Mouse (Mus musculus) kidney, embryonic 15.5 days (tissue): ENCODE measurements around the gene Reps1. TPM values are rescaled to one million over a fixed set of nuclear protein-coding genes. Genes with fewer than 3 reads are reported as not detected.
A peak's percentile ranks its signal among the peaks of the same experiment; 100 is the strongest.
"Not testable (repeated sequence)": the region's sequence is repeated elsewhere in the genome, so short reads cannot be mapped to it uniquely, and the experiment has no call there.

ENCODE experiments used
- ATAC-seq: fragments of 200-750 bp; cut with Nextera tagmentation; replicated peaks from 2 replicates; pipeline ENCODE4 v1.8.0; 2017; ENCODE audit warnings: moderate TSS enrichment; ENCODE audit not compliant: low FRiP score
- H3K27ac ChIP-seq: fragments of 300-500 bp; sonication (generic); 2 replicates; pipeline ENCODE4 v1.5.1; 2015; ENCODE audit warnings: mild to moderate bottlenecking, inconsistent platforms
- H3K27me3 ChIP-seq: fragments of 300-500 bp; sonication (generic); 2 replicates; pipeline ENCODE4 v1.6.1; 2015; ENCODE audit warnings: inconsistent platforms
- H3K36me3 ChIP-seq: fragments of 300-500 bp; sonication (generic); 2 replicates; pipeline ENCODE4 v1.6.1; 2015; ENCODE audit warnings: inconsistent platforms
- H3K4me1 ChIP-seq: fragments of 300-500 bp; sonication (generic); 2 replicates; pipeline ENCODE4 v1.6.1; 2015; ENCODE audit warnings: inconsistent platforms
- H3K4me2 ChIP-seq: fragments of 300-500 bp; sonication (generic); 2 replicates; pipeline ENCODE4 v1.6.1; 2015; ENCODE audit warnings: moderate library complexity, mild to moderate bottlenecking, inconsistent platforms
- H3K4me3 ChIP-seq: fragments of 300-500 bp; sonication (generic); replicated peaks from 2 replicates; pipeline ENCODE4 v1.5.1; 2015; ENCODE audit warnings: mild to moderate bottlenecking, inconsistent platforms
- H3K9ac ChIP-seq: fragments of 300-500 bp; sonication (generic); 2 replicates; pipeline ENCODE4 v1.6.1; 2015; ENCODE audit warnings: mild to moderate bottlenecking, inconsistent platforms
- H3K9me3 ChIP-seq: fragments of 300-500 bp; sonication (generic); replicated peaks from 2 replicates; pipeline ENCODE4 v1.6.1; 2016; ENCODE audit warnings: inconsistent platforms
- WGBS: fragments of 180-500 bp; shearing (Covaris S2); methylation state at CpG from one replicate; pipeline ENCODE4 v1.1.7; 2015; ENCODE audit warnings: mixed read lengths; 5-methylcytosine and 5-hydroxymethylcytosine counted together
- polyA plus RNA-seq: library from polyadenylated mRNA; unstranded; fragments of >200 nt; fragmentation: Nextera tagmentation; extraction: Ambion mirVana; gene quantifications from 2 replicates; pipeline ENCODE4 v1.2.1, GENCODE M21; 2015

Reps1 gene
- polyA plus RNA-seq, 1 experiment from 2014 or later, result 15.3 TPM

- H3K27ac ChIP-seq, result no peak overlapping the region
- no peak for ATAC-seq
- H3K4me3 ChIP-seq, result no peak overlapping the region
- 59% methylated on average over 5 of the region's 5 CpGs for WGBS
- H3K9me3 ChIP-seq, result no peaks in the 10 kb centered on the region
- peaks cover 33% of the 10 kb centered on the region for H3K36me3 ChIP-seq
- H3K9ac ChIP-seq, result no peak overlapping the region
- no peaks in the 10 kb centered on the region for H3K4me1 ChIP-seq
- H3K4me2 ChIP-seq, result no peak overlapping the region
- H3K27me3 ChIP-seq, result no peaks in the 10 kb centered on the region
These were observed 51.8 kb downstream of the Reps1 start for GRCm38 (mm10) chr10:18107471-18107870.

GRCm38 (mm10) chr10:18110940-18111339, 55.3 kb downstream of the Reps1 start:
- Histone ChIP-seq H3K9ac (no peak overlapping the region), H3K27me3 (no peaks in the 10 kb centered on the region), H3K36me3 (peaks cover 30% of the 10 kb centered on the region), H3K4me1 (no peaks in the 10 kb centered on the region), H3K4me2 (no peak overlapping the region), H3K9me3 (no peaks in the 10 kb centered on the region), H3K4me3 (no peak overlapping the region), H3K27ac (no peak overlapping the region)
- ATAC-seq, result no peak

GRCm38 (mm10) chr10:18113473-18114093, 57.9 kb downstream of the Reps1 start:
- Histone ChIP-seq H3K36me3 (peaks cover 36% of the 10 kb centered on the region), H3K9me3 (no peaks in the 10 kb centered on the region), H3K27ac (no peak overlapping the region), H3K4me3 (no peak overlapping the region), H3K9ac (no peak overlapping the region), H3K27me3 (no peaks in the 10 kb centered on the region), H3K4me2 (no peak overlapping the region), H3K4me1 (no peaks in the 10 kb centered on the region)
- 82% methylated on average over 10 of the region's 10 CpGs for WGBS
- ATAC-seq, result no peak

GRCm38 (mm10) chr10:18118336-18118735, 62.7 kb downstream of the Reps1 start:
- H3K27ac ChIP-seq, result 0 out of 2 replicates have a peak overlapping the region, but pooled peaks have one; percentile 32
- no peak overlapping the region for H3K4me2 ChIP-seq
- peaks cover 78% of the 10 kb centered on the region for H3K36me3 ChIP-seq
- peak; percentile 81; the same call in 1 of the 2 replicates for ATAC-seq
- no peaks in the 10 kb centered on the region for H3K4me1 ChIP-seq
- no peak overlapping the region for H3K4me3 ChIP-seq
- WGBS, result 63% methylated on average over 8 of the region's 8 CpGs
- no peak overlapping the region for H3K9ac ChIP-seq
- H3K27me3 ChIP-seq, result no peaks in the 10 kb centered on the region
- no peaks in the 10 kb centered on the region for H3K9me3 ChIP-seq

- Histone ChIP-seq H3K4me3 (no peak overlapping the region), H3K36me3 (peaks cover 22% of the 10 kb centered on the region), H3K27ac (no peak overlapping the region), H3K27me3 (no peaks in the 10 kb centered on the region), H3K4me1 (peaks cover 4% of the 10 kb centered on the region; the same call in 1 of the 2 replicates), H3K9me3 (no peaks in the 10 kb centered on the region), H3K9ac (no peak overlapping the region), H3K4me2 (no peak overlapping the region)
- 93% methylated on average over 5 of the region's 5 CpGs for WGBS
- no peak for ATAC-seq
These were observed 74.6 kb downstream of the Reps1 start for GRCm38 (mm10) chr10:18130276-18130675.

GRCm38 (mm10) chr10:18131666-18132650, 76.3 kb downstream of the Reps1 start:
- peak overlapping the region; percentile 49 for H3K27ac ChIP-seq
- WGBS, result 82% methylated on average over 10 of the region's 10 CpGs
- ATAC-seq, result peak; percentile 64; the same call in 1 of the 2 replicates

GRCm38 (mm10) chr10:18138853-18139503, 83.3 kb downstream of the Reps1 start:
- not testable (repeated sequence) for ATAC-seq, H3K9ac ChIP-seq, H3K4me1 ChIP-seq, H3K27ac ChIP-seq, H3K36me3 ChIP-seq, H3K27me3 ChIP-seq, H3K9me3 ChIP-seq
- 79% methylated on average over 14 of the region's 26 CpGs for WGBS
- peak overlapping the region; percentile 32 for H3K4me3 ChIP-seq
- peak overlapping the region; percentile 38 for H3K4me2 ChIP-seq

More at GRCm38 (mm10) chr10:18131666-18132650, 76.3 kb downstream of the Reps1 start:
- Histone ChIP-seq H3K9me3 (no peaks in the 10 kb centered on the region), H3K36me3 (peaks cover 10% of the 10 kb centered on the region), H3K27me3 (no peaks in the 10 kb centered on the region), H3K4me1 (peaks cover 4% of the 10 kb centered on the region; the same call in 1 of the 2 replicates), H3K9ac (no peak overlapping the region), H3K4me3 (no peak overlapping the region), H3K4me2 (no peak overlapping the region)

- H3K4me1 ChIP-seq, result no peaks in the 10 kb centered on the region
- no peaks in the 10 kb centered on the region for H3K9me3 ChIP-seq
- peak overlapping the region; percentile 32 for H3K4me3 ChIP-seq
- peak overlapping the region; percentile 38 for H3K4me2 ChIP-seq
- 72% methylated on average over 5 of the region's 5 CpGs for WGBS
- no peak overlapping the region for H3K9ac ChIP-seq
- H3K36me3 ChIP-seq, result no peaks in the 10 kb centered on the region
- H3K27me3 ChIP-seq, result no peaks in the 10 kb centered on the region
- H3K27ac ChIP-seq, result no peak overlapping the region
- 0 out of 2 replicates have a peak, but pooled peaks have one; percentile 52 for ATAC-seq
These were observed 84.0 kb downstream of the Reps1 start for GRCm38 (mm10) chr10:18139615-18140014.

- H3K9ac ChIP-seq, result no peak overlapping the region
These were observed 85.7 kb downstream of the Reps1 start for GRCm38 (mm10) chr10:18141389-18141788.

GRCm38 (mm10) chr10:18142231-18142630, 86.6 kb downstream of the Reps1 start:
- 89% methylated on average over 6 of the region's 6 CpGs for WGBS
- Histone ChIP-seq H3K9me3 (no peaks in the 10 kb centered on the region), H3K9ac (no peak overlapping the region), H3K27ac (no peak overlapping the region), H3K4me1 (0 out of 2 replicates have a peak, but pooled peaks cover 1% of the 10 kb centered on the region), H3K27me3 (no peaks in the 10 kb centered on the region), H3K4me3 (no peak overlapping the region), H3K4me2 (no peak overlapping the region), H3K36me3 (no peaks in the 10 kb centered on the region)
- no peak for ATAC-seq

More at GRCm38 (mm10) chr10:18141389-18141788, 85.7 kb downstream of the Reps1 start:
- WGBS, result 87% methylated on average over 2 of the region's 2 CpGs
- H3K4me3 ChIP-seq, result no peak overlapping the region
- H3K36me3 ChIP-seq, result no peaks in the 10 kb centered on the region
- no peaks in the 10 kb centered on the region for H3K27me3 ChIP-seq
- ATAC-seq, result no peak
- H3K4me2 ChIP-seq, result no peak overlapping the region
- no peaks in the 10 kb centered on the region for H3K4me1 ChIP-seq
- no peaks in the 10 kb centered on the region for H3K9me3 ChIP-seq
- H3K27ac ChIP-seq, result no peak overlapping the region

GRCm38 (mm10) chr10:18147224-18147623, 91.6 kb downstream of the Reps1 start:
- Histone ChIP-seq H3K4me3 (no peak overlapping the region), H3K4me1 (0 out of 2 replicates have a peak, but pooled peaks cover 5% of the 10 kb centered on the region), H3K27me3 (no peaks in the 10 kb centered on the region), H3K9me3 (no peaks in the 10 kb centered on the region), H3K36me3 (no peaks in the 10 kb centered on the region), H3K4me2 (no peak overlapping the region), H3K27ac (no peak overlapping the region), H3K9ac (no peak overlapping the region)
- 55% methylated on average over 3 of the region's 3 CpGs for WGBS
- ATAC-seq, result peak; percentile 29; the same call in 1 of the 2 replicates
